Mouse (Mus musculus): ENCODE data around the gene Ankrd54. TPM values are rescaled to one million over a fixed set of nuclear protein-coding genes. Genes with fewer than 3 reads are reported as not detected.
"Not testable (repeated sequence)": the region's sequence is repeated elsewhere in the genome, so short reads cannot be mapped to it uniquely, and the experiment has no call there.

Gene Ankrd54
- polyA plus RNA-seq, 1 experiment from 2014 or later = 61.0 TPM

- no peak overlapping the region for H3K4me2 ChIP-seq
- 61% methylated on average over 3 of the region's 3 CpGs for WGBS
- no peaks in the 10 kb centered on the region for H3K4me1 ChIP-seq
- no peaks in the 10 kb centered on the region for H3K9me3 ChIP-seq
- no peak overlapping the region for H3K9ac ChIP-seq
- no peaks in the 10 kb centered on the region for H3K27me3 ChIP-seq (replicated peaks)
- no peak overlapping the region for H3K27ac ChIP-seq
- no peaks in the 10 kb centered on the region for H3K36me3 ChIP-seq (replicated peaks)
- no peak for ATAC-seq (replicated peaks)
- H3K4me3 ChIP-seq = no peak overlapping the region
Observed at GRCm38 (mm10) chr15:79018886-79019285, 43.8 kb downstream of the Ankrd54 start.

GRCm38 (mm10) chr15:79018191-79018590 is 44.5 kb downstream of the Ankrd54 start:
- Histone ChIP-seq H3K4me2 (no peak overlapping the region), H3K9ac (no peak overlapping the region), H3K36me3 (replicated peaks) (no peaks in the 10 kb centered on the region), H3K4me1 (no peaks in the 10 kb centered on the region), H3K27ac (no peak overlapping the region), H3K27me3 (replicated peaks) (no peaks in the 10 kb centered on the region), H3K4me3 (no peak overlapping the region), H3K9me3 (no peaks in the 10 kb centered on the region)
- 41% methylated on average over 4 of the region's 4 CpGs for WGBS
- ATAC-seq (replicated peaks) = no peak

GRCm38 (mm10) chr15:79013382-79013781 is 49.3 kb downstream of the Ankrd54 start:
- Histone ChIP-seq H3K4me1 (no peaks in the 10 kb centered on the region), H3K27me3 (replicated peaks) (no peaks in the 10 kb centered on the region), H3K27ac (no peak overlapping the region), H3K9ac (no peak overlapping the region), H3K36me3 (replicated peaks) (no peaks in the 10 kb centered on the region), H3K9me3 (no peaks in the 10 kb centered on the region), H3K4me2 (no peak overlapping the region), H3K4me3 (no peak overlapping the region)
- ATAC-seq (replicated peaks) = no peak
- WGBS = 51% methylated on average over 7 of the region's 7 CpGs

- Histone ChIP-seq H3K9me3 (no peaks in the 10 kb centered on the region), H3K9ac (no peak overlapping the region), H3K4me2 (no peak overlapping the region), H3K4me1 (no peaks in the 10 kb centered on the region), H3K27ac (no peak overlapping the region), H3K27me3 (replicated peaks) (no peaks in the 10 kb centered on the region), H3K4me3 (no peak overlapping the region), H3K36me3 (replicated peaks) (no peaks in the 10 kb centered on the region)
- 60% methylated on average over 10 of the region's 10 CpGs for WGBS
- ATAC-seq (replicated peaks) = no peak
Observed at GRCm38 (mm10) chr15:79011550-79011949, 51.1 kb downstream of the Ankrd54 start.

- H3K27me3 ChIP-seq (replicated peaks) = no peaks in the 10 kb centered on the region
- ATAC-seq (replicated peaks) = no peak
- 67% methylated on average over 5 of the region's 5 CpGs for WGBS
Observed at GRCm38 (mm10) chr15:79009734-79010133, 53.0 kb downstream of the Ankrd54 start.

GRCm38 (mm10) chr15:79007836-79008235 is 54.9 kb downstream of the Ankrd54 start:
- H3K4me3 ChIP-seq; H3K36me3 ChIP-seq (replicated peaks); H3K9me3 ChIP-seq; H3K4me1 ChIP-seq; ATAC-seq (replicated peaks); H3K27me3 ChIP-seq (replicated peaks); H3K27ac ChIP-seq; H3K9ac ChIP-seq; H3K4me2 ChIP-seq: not testable (repeated sequence)
- WGBS = 95% methylated on average over 6 of the region's 6 CpGs

More at GRCm38 (mm10) chr15:79009734-79010133, 53.0 kb downstream of the Ankrd54 start:
- Histone ChIP-seq H3K27ac (no peak overlapping the region), H3K36me3 (replicated peaks) (peaks cover under 1% of the 10 kb centered on the region; the same call in 1 of the 2 replicates), H3K4me2 (no peak overlapping the region), H3K4me1 (no peaks in the 10 kb centered on the region), H3K4me3 (no peak overlapping the region), H3K9ac (no peak overlapping the region), H3K9me3 (no peaks in the 10 kb centered on the region)

GRCm38 (mm10) chr15:79007059-79007458 is 55.6 kb downstream of the Ankrd54 start:
- H3K4me1 ChIP-seq = no peaks in the 10 kb centered on the region
- no peak for ATAC-seq (replicated peaks)
- H3K4me2 ChIP-seq = no peak overlapping the region
- no peaks in the 10 kb centered on the region for H3K27me3 ChIP-seq (replicated peaks)
- H3K9ac ChIP-seq = no peak overlapping the region
- H3K4me3 ChIP-seq = no peak overlapping the region
- no peak overlapping the region for H3K27ac ChIP-seq
- H3K9me3 ChIP-seq = no peaks in the 10 kb centered on the region
- WGBS = 91% methylated on average over 5 of the region's 5 CpGs
- H3K36me3 ChIP-seq (replicated peaks) = peaks cover 10% of the 10 kb centered on the region

- Histone ChIP-seq H3K4me2 (no peak overlapping the region), H3K9me3 (no peaks in the 10 kb centered on the region), H3K36me3 (replicated peaks) (peaks cover 13% of the 10 kb centered on the region), H3K4me1 (no peaks in the 10 kb centered on the region), H3K9ac (no peak overlapping the region), H3K27ac (no peak overlapping the region), H3K27me3 (replicated peaks) (no peaks in the 10 kb centered on the region), H3K4me3 (no peak overlapping the region)
- no peak for ATAC-seq (replicated peaks)
- 76% methylated on average over 3 of the region's 3 CpGs for WGBS
Observed at GRCm38 (mm10) chr15:79006638-79007037, 56.1 kb downstream of the Ankrd54 start.

- Histone ChIP-seq H3K36me3 (replicated peaks) (peaks cover 13% of the 10 kb centered on the region), H3K27ac (no peak overlapping the region), H3K4me3 (no peak overlapping the region), H3K4me2 (no peak overlapping the region), H3K9ac (no peak overlapping the region), H3K9me3 (no peaks in the 10 kb centered on the region), H3K27me3 (replicated peaks) (no peaks in the 10 kb centered on the region), H3K4me1 (no peaks in the 10 kb centered on the region)
- no peak for ATAC-seq (replicated peaks)
- WGBS = 94% methylated on average over 9 of the region's 9 CpGs
Observed at GRCm38 (mm10) chr15:79005581-79005980, 57.1 kb downstream of the Ankrd54 start.

Other genes with a start within 250 kb of the Ankrd54 start
- gene Cdc42ep1, start 220.3 kb downstream of the Ankrd54 start, polyA plus RNA-seq (2015; fragmentation: Nextera tagmentation; extraction: Ambion mirVana) = 13.1 and 15.7 TPM in 2 replicates
- gene Lgals2, start 207.4 kb downstream of the Ankrd54 start, polyA plus RNA-seq (2015; fragmentation: Nextera tagmentation; extraction: Ambion mirVana) = 0.31 TPM in 1 of 2 replicates, not detected in the other
- 50.7 and 50.8 TPM in 2 replicates for gene Gga1, start 185.7 kb downstream of the Ankrd54 start, polyA plus RNA-seq (2015; fragmentation: Nextera tagmentation; extraction: Ambion mirVana)
- gene Gm49510, start 163.2 kb downstream of the Ankrd54 start, polyA plus RNA-seq (2015; fragmentation: Nextera tagmentation; extraction: Ambion mirVana) = not detected in 2 replicates
- 3.6 and 4.2 TPM in 2 replicates for gene Sh3bp1, start 163.1 kb downstream of the Ankrd54 start, polyA plus RNA-seq (2015; fragmentation: Nextera tagmentation; extraction: Ambion mirVana)
- 112 and 125 TPM in 2 replicates for gene Pdxp, start 149.0 kb downstream of the Ankrd54 start, polyA plus RNA-seq (2015; fragmentation: Nextera tagmentation; extraction: Ambion mirVana)
- gene Lgals1, start 136.2 kb downstream of the Ankrd54 start, polyA plus RNA-seq (2015; fragmentation: Nextera tagmentation; extraction: Ambion mirVana) = 80.4 and 93.5 TPM in 2 replicates
- 62.5 and 65.8 TPM in 2 replicates for gene Nol12, start 128.0 kb downstream of the Ankrd54 start, polyA plus RNA-seq (2015; fragmentation: Nextera tagmentation; extraction: Ambion mirVana)
- gene Triobp, start 115.2 kb downstream of the Ankrd54 start, polyA plus RNA-seq (2015; fragmentation: Nextera tagmentation; extraction: Ambion mirVana) = 51.7 and 55.5 TPM in 2 replicates
- 183 and 198 TPM in 2 replicates for gene H1f0, start 34.4 kb downstream of the Ankrd54 start, polyA plus RNA-seq (2015; fragmentation: Nextera tagmentation; extraction: Ambion mirVana)
- not detected in 2 replicates for gene Galr3, start 21.0 kb downstream of the Ankrd54 start, polyA plus RNA-seq (2015; fragmentation: Nextera tagmentation; extraction: Ambion mirVana)
- gene Eif3l, start 12.3 kb upstream of the Ankrd54 start, polyA plus RNA-seq (2015; fragmentation: Nextera tagmentation; extraction: Ambion mirVana) = 165 and 167 TPM in 2 replicates
- gene Micall1, start 46.0 kb upstream of the Ankrd54 start, polyA plus RNA-seq (2015; fragmentation: Nextera tagmentation; extraction: Ambion mirVana) = 13.9 and 15.8 TPM in 2 replicates
- 229 and 243 TPM in 2 replicates for gene Polr2f, start 78.1 kb upstream of the Ankrd54 start, polyA plus RNA-seq (2015; fragmentation: Nextera tagmentation; extraction: Ambion mirVana)
- 15.1 and 19.1 TPM in 2 replicates for gene 1700088E04Rik, start 78.4 kb upstream of the Ankrd54 start, polyA plus RNA-seq (2015; fragmentation: Nextera tagmentation; extraction: Ambion mirVana)
- 2.9 TPM in 2 replicates for gene Sox10, start 102.3 kb upstream of the Ankrd54 start, polyA plus RNA-seq (2015; fragmentation: Nextera tagmentation; extraction: Ambion mirVana)
- gene Pick1, start 166.3 kb upstream of the Ankrd54 start, polyA plus RNA-seq (2015; fragmentation: Nextera tagmentation; extraction: Ambion mirVana) = 105 and 108 TPM in 2 replicates
- 0.78 and 1.6 TPM in 2 replicates for gene Gm49486, start 166.5 kb upstream of the Ankrd54 start, polyA plus RNA-seq (2015; fragmentation: Nextera tagmentation; extraction: Ambion mirVana)
- gene Slc16a8, start 191.9 kb upstream of the Ankrd54 start, polyA plus RNA-seq (2015; fragmentation: Nextera tagmentation; extraction: Ambion mirVana) = 0.47 and 0.54 TPM in 2 replicates
- 2.6 and 3.1 TPM in 2 replicates for gene Baiap2l2, start 222.6 kb upstream of the Ankrd54 start, polyA plus RNA-seq (2015; fragmentation: Nextera tagmentation; extraction: Ambion mirVana)

Data from midbrain, embryonic 15.5 days (tissue).